In the genomic region with DNA sequence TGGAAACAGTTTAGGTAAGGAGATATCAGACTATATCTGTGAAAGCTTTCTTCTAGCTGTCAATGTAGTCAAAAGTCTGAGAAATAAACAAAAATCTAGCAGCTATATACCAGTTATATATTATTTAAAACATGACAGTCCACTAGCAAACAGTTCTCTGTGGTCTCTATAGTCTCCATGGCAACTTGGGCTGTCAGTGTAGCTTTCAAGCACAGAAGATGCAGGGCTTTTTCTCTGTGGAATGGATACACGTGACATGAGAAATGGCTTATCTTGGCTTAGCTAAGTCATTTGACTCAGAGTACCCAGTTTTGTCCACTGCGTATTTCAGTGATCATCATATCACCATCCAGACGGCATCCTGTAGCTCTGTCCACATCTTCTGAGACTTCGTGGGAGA, we compare ENCODE assay signal across 18 mouse cellular contexts.
"Had no signal": no experiment of that assay in that cellular context is flagged by ENCODE, and none has a peak within 500 bp of the region (broad histone marks: within the 10 kb centered on the region; RNA-seq: fewer than 3 reads in every experiment).

No protein-coding gene starts in this region.

- H3K4me3 ChIP-seq: layer of hippocampus, adult 2 months; liver, embryonic 13.5 days; myocyte; neural tube, embryonic 13.5 days had no signal

- H3K27ac ChIP-seq: kidney, postnatal 0 days; layer of hippocampus, adult 2 months; liver, embryonic 13.5 days; neural tube, embryonic 13.5 days had no signal

- DNase-seq: kidney, adult 18-20 months; kidney, postnatal 25 days; layer of hippocampus, adult 9-11 months; liver, embryonic 13.5 days; lung, adult 2 months; lung, postnatal 14 days; lung, postnatal 4 days; right cerebral cortex, adult 18-20 months; right cerebral cortex, postnatal 14 days; right cerebral cortex, postnatal 4 days; thymus, adult 18-20 months; thymus, postnatal 36 days had no signal

- H3K9me3 ChIP-seq: liver, embryonic 13.5 days had no signal

- ATAC-seq: inflammation-experienced regulatory T-cells, adult 6 months; intestine, embryonic 16.5 days had no signal

- H3K4me2 ChIP-seq: liver, embryonic 13.5 days; neural tube, embryonic 13.5 days had no signal

- H3K4me1 ChIP-seq: liver, embryonic 13.5 days; neural tube, embryonic 13.5 days had no signal

- H3K36me3 ChIP-seq: liver, embryonic 13.5 days; neural tube, embryonic 13.5 days had no signal

- H3K9ac ChIP-seq: liver, embryonic 13.5 days; neural tube, embryonic 13.5 days had no signal

- H3K27me3 ChIP-seq: liver, embryonic 13.5 days; neural tube, embryonic 13.5 days had no signal
